In genomic region chr5:35975681-35976080, GRCm38 (mm10) we compare ENCODE assay signal across 10 mouse cellular contexts.
DNase-seq lines count a peak whose midpoint lies in the region; ATAC-seq and TF ChIP-seq lines count a peak whose summit lies in the region.
"Had no signal": no experiment of that assay in that cellular context is flagged by ENCODE, and none has a peak within 500 bp of the region (broad histone marks: within the 10 kb centered on the region; RNA-seq: fewer than 3 reads in every experiment).

No protein-coding gene starts in this region.

- no peak overlapping the region for H3K27ac ChIP-seq in embryonic fibroblast, embryonic 13.5 days (ENCODE audit: insufficient read depth, low read length)
- H3K27ac ChIP-seq in hindbrain, embryonic 13.5 days: peak overlapping the region; percentile 44; the same call in 1 of the 2 replicates
- H3K27ac ChIP-seq in limb, embryonic 14.5 days (replicated peaks; ENCODE audit: low read depth, low read length): no peak overlapping the region
- H3K27ac ChIP-seq in neural tube, embryonic 12.5 days: no peak overlapping the region
- H3K27ac ChIP-seq in thymus, adult 2 months (ENCODE audit: control insufficient read depth, insufficient read depth, low read length): no peak overlapping the region
- H3K27ac ChIP-seq: embryonic facial prominence, embryonic 13.5 days; midbrain, embryonic 12.5 days had no signal

- 0 out of 2 replicates have a peak, but pooled peaks have one; percentile 76 for ATAC-seq in hindbrain, embryonic 13.5 days (ENCODE audit: low FRiP score)
- peak; percentile 63; the same call in 1 of the 2 replicates for ATAC-seq in limb, embryonic 14.5 days (ENCODE audit: low FRiP score, low read depth)
- ATAC-seq in neural tube, embryonic 12.5 days (ENCODE audit: low FRiP score, low read depth): peak; percentile 61; the same call in 1 of the 2 replicates

- H3K9ac ChIP-seq in hindbrain, embryonic 13.5 days: no peak overlapping the region
- H3K9ac ChIP-seq in limb, embryonic 14.5 days (ENCODE audit: low read depth, low read length, severe bottlenecking): no peak overlapping the region
- no peak overlapping the region for H3K9ac ChIP-seq in neural tube, embryonic 12.5 days
- H3K9ac ChIP-seq: embryonic facial prominence, embryonic 13.5 days; midbrain, embryonic 12.5 days had no signal

- no peak overlapping the region for H3K4me2 ChIP-seq in hindbrain, embryonic 13.5 days
- H3K4me2 ChIP-seq in limb, embryonic 14.5 days (replicated peaks; ENCODE audit: low read depth, low read length, severe bottlenecking): no peak overlapping the region
- H3K4me2 ChIP-seq in neural tube, embryonic 12.5 days (replicated peaks): no peak overlapping the region
- H3K4me2 ChIP-seq: embryonic facial prominence, embryonic 13.5 days; midbrain, embryonic 12.5 days had no signal

- H3K27me3 ChIP-seq in hindbrain, embryonic 13.5 days: no peaks in the 10 kb centered on the region
- H3K27me3 ChIP-seq in limb, embryonic 14.5 days (ENCODE audit: control insufficient read depth, insufficient read depth, low read length): no peaks in the 10 kb centered on the region
- H3K27me3 ChIP-seq in neural tube, embryonic 12.5 days (replicated peaks): no peaks in the 10 kb centered on the region
- H3K27me3 ChIP-seq in thymus, adult 2 months (ENCODE audit: control insufficient read depth, insufficient read depth, low read length): no peaks in the 10 kb centered on the region
- H3K27me3 ChIP-seq: embryonic facial prominence, embryonic 13.5 days; midbrain, embryonic 12.5 days had no signal

- peak; percentile 63; the same call in 1 of the 2 replicates for TF ChIP-seq CTCF in embryonic fibroblast, embryonic 13.5 days (IDR thresholded peaks at IDR 0.05; ENCODE audit: borderline replicate concordance, insufficient read depth, low read length)
- peak; percentile 37; the same call in 1 of the 2 replicates for TF ChIP-seq CTCF in thymus, adult 2 months (IDR thresholded peaks at IDR 0.05; ENCODE audit: borderline replicate concordance, control insufficient read depth, extremely low read depth, insufficient read depth, low read length, poor library complexity)

- no peak for TF ChIP-seq POLR2A in embryonic fibroblast, embryonic 13.5 days (IDR thresholded peaks at IDR 0.05; ENCODE audit: low read depth, low read length)
- TF ChIP-seq POLR2A in limb, embryonic 14.5 days (IDR thresholded peaks at IDR 0.05; ENCODE audit: borderline replicate concordance, extremely low read depth, insufficient read depth, insufficient read length): no peak
- TF ChIP-seq POLR2A in thymus, adult 2 months (IDR thresholded peaks at IDR 0.05; ENCODE audit: control insufficient read depth, extremely low read depth, insufficient read depth, low read length, poor library complexity): no peak

- peak; percentile 41 for DNase-seq in layer of hippocampus, adult 11-12 months (ENCODE audit: low spot score)
- no peak for DNase-seq in layer of hippocampus, adult 9-11 months
- DNase-seq in adrenal gland, postnatal 4 days (ENCODE audit: low spot score in 2 of 2): peak; percentile 35 to 48
- peak; percentile 68 for DNase-seq in limb, embryonic 14.5 days (ENCODE audit: low spot score)
- peak; percentile 78 for DNase-seq in thymus, adult 2 months

- no peak overlapping the region for H3K4me3 ChIP-seq in embryonic fibroblast, embryonic 13.5 days (ENCODE audit: insufficient read depth, low read length)
- H3K4me3 ChIP-seq in hindbrain, embryonic 13.5 days: no peak overlapping the region
- H3K4me3 ChIP-seq in limb, embryonic 14.5 days (replicated peaks; ENCODE audit: low read length): no peak overlapping the region
- H3K4me3 ChIP-seq in neural tube, embryonic 12.5 days: no peak overlapping the region
- no peak overlapping the region for H3K4me3 ChIP-seq in thymus, adult 2 months (ENCODE audit: control insufficient read depth, insufficient read depth, low read length)
- H3K4me3 ChIP-seq: embryonic facial prominence, embryonic 13.5 days; midbrain, embryonic 12.5 days had no signal

- H3K9me3 ChIP-seq in hindbrain, embryonic 13.5 days: no peaks in the 10 kb centered on the region
- no peaks in the 10 kb centered on the region for H3K9me3 ChIP-seq in limb, embryonic 14.5 days (ENCODE audit: control insufficient read depth, low read length)
- no peaks in the 10 kb centered on the region for H3K9me3 ChIP-seq in neural tube, embryonic 12.5 days
- H3K9me3 ChIP-seq: embryonic facial prominence, embryonic 13.5 days; midbrain, embryonic 12.5 days had no signal

- H3K36me3 ChIP-seq in hindbrain, embryonic 13.5 days: peaks cover 75% of the 10 kb centered on the region
- peaks cover 60% of the 10 kb centered on the region for H3K36me3 ChIP-seq in limb, embryonic 14.5 days (ENCODE audit: control insufficient read depth, insufficient read depth, low read length)
- peaks cover 60% of the 10 kb centered on the region for H3K36me3 ChIP-seq in neural tube, embryonic 12.5 days
- H3K36me3 ChIP-seq in thymus, adult 2 months (ENCODE audit: control insufficient read depth, insufficient read depth, low read length): peaks cover 3% of the 10 kb centered on the region; the same call in 1 of the 2 replicates

- 18% methylated on average over 5 of the region's 5 CpGs for WGBS in hindbrain, embryonic 13.5 days
- 18% methylated on average over 5 of the region's 5 CpGs for WGBS in limb, embryonic 14.5 days
- 20% methylated on average over 5 of the region's 5 CpGs for WGBS in neural tube, embryonic 12.5 days
- 27% methylated on average over 5 of the region's 5 CpGs for WGBS in thymus, adult 2 months

- H3K4me1 ChIP-seq in embryonic fibroblast, embryonic 13.5 days (ENCODE audit: control insufficient read depth, insufficient read depth, low read length): peaks cover 13% of the 10 kb centered on the region
- peaks cover 8% of the 10 kb centered on the region for H3K4me1 ChIP-seq in hindbrain, embryonic 13.5 days (replicated peaks)
- H3K4me1 ChIP-seq in limb, embryonic 14.5 days (ENCODE audit: control insufficient read depth, insufficient read depth, low read length): peaks cover 11% of the 10 kb centered on the region
- H3K4me1 ChIP-seq in neural tube, embryonic 12.5 days: peaks cover 3% of the 10 kb centered on the region
- peaks cover 33% of the 10 kb centered on the region for H3K4me1 ChIP-seq in thymus, adult 2 months (replicated peaks; ENCODE audit: control insufficient read depth, insufficient read depth, low read length)
